Mouse (Mus musculus) natural killer cell, adult 2 months (primary cell): Measurements from ENCODE around the gene Wdr24.

Experiments
- DNase-seq, 2 experiments: peaks; one replicate each; pipeline ENCODE4 v3.0.0; 2022; ENCODE audit warnings: low spot score in 2 of 2

The Wdr24 gene

DNA sequence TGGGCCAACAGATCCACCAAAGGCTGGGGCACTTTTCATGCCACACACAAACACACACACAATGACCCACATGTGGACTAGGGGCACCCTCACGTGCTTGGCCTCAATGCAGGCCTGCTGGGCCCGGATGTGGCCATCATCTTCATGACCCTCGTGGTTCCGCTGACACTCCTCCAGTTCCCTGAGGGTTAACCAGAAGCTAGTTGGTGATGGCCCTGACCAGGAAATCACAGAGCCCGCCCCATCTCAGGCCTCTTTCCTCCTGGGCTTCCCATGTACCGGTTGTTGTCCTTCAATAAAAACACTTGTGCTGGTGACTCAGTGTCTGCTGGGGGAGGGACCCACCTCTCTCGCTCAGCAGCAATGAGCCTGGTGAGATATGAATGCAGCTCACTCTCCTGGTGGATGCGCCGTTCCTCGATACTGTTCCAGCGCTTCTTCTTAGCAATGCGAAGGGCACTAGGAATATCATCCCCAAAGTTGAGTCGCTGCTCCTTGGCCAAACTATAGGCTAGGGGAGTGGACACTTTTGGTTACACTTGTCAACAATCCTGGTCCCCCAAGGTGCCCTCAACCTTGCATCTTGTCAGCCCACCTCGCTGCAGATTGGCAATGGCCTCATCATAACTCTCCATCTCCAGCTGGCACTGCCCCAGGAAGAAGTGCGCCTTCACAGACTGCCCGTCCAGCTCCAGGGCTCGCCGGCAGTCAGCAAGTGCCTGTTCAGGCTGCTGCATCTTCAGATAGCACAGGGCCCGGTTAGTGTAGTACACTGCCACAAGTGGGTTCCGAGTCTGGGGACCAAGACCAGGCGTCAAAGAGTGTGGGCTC is 8.2 kb downstream of the Wdr24 start:
- no peak for DNase-seq

DNA sequence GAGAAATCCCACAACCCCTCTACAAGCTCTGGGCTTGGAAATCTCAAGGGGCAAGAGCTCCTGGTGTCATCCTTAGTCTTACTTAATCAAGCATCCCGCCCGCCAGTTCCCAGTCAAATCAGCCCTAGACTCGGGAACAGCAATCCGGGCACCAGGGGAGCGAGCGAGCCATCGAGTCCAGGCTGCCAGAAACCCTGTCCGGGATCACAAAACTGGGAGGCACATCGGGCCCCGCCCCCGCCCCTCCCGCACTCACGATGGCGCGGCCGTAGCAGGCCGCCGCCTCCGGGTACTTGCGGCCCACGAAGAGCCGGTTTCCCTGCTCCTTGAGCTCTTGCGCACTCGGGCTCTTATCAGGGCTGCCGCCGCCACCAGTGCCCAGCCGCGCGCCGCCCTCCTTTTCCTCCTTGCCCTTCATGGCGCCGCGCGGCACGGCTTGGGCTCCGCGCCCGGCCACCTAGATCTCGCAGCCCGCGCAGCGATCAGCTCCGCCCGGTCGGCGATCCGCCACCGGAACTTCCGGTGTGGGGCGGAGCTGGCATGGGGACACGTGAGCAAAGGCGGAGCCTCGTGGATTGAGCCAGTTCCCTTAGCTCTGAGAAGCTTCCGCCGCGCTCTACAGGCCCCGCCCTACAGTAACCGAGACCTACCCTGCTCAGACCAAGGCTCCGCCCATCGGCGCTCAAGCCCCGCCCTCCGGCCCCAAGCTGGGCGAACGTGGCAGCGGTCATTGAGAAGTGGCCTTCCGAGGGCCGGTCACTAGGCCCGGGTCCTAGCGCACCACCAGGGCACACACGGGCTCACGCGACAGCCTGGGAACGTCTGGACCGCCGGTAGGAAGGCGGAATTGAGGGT is 9.2 kb downstream of the Wdr24 start:
- DNase-seq: peak; percentile 98 to 99

DNA sequence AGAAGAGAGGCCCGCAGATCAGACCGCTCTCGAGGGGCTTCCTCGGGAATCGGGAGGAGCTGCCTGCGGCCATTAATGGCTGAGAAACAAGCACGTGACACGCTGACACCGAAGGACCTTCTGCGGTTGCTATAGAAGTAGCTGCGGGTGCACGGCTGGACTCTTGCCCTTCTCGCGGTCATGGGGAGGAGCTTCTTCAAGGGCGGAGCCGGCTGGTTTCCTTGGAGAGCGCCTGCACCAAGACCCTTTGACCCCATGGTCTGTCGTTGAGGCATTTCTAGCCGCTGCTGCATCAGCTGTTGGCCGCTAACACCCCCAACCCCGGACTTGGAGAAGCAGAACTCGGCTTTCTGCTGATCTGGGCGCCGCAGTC is 9.8 kb downstream of the Wdr24 start, which contains the start of gene Stub1:
Gene Stub1, minus strand, starts transcription at position 114 of the 373 bp plus-strand sequence.
- DNase-seq: no peak

DNA sequence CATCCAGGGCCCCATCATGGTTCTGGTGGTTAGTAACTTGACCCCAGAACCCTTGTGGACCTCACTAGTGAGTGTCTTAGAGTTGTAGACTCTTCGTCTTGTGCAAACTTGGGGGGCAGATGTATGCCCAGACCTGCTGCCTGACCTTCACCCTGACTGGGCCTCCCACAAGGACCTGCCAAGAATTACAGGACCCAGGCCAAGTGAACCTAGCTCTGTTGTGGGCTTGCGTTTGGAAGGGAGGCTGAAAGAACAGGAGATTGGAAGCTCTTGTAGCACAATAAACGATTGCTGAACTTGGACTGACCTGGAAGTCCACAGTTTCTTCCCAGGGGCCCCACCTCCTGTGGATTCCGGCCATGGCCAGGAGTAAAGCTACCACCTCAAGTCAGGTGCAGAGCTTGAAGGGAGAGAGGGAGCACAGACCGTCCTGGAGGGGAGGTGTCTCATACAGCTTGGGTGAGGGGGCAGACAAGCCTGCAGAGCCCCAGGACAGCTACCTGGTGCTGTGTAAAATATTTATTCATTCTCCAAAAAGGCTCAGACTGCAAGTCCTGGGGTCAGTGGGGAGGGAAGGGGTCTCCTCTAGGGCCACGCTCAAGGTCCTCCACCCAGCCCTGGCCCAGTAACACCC is 10.7 kb downstream of the Wdr24 start:
- no peak for DNase-seq

- DNase-seq: no peak
Measured at GRCm38 (mm10) chr17:25834595-25835222, 11.3 kb downstream of the Wdr24 start.

DNA sequence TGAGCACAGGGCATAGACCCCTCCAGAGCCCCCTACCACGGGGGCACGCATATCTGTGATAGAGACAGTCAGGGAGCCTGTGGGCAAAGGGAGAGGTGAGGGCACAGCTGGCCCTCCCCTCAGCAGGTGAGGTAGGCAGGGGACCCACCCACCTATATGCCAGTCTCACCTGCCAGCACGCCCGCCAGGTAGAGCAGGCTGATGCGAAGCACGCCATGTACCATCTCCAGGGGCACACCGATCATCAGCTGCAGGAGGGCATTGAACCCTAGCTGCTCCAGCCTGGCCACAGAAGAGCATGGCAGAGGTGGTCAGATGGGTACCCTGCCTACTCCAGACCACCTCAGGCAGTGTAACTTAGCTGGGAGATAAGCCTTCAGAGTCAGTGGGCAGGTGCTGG is 11.9 kb downstream of the Wdr24 start:
- DNase-seq: no peak

DNA sequence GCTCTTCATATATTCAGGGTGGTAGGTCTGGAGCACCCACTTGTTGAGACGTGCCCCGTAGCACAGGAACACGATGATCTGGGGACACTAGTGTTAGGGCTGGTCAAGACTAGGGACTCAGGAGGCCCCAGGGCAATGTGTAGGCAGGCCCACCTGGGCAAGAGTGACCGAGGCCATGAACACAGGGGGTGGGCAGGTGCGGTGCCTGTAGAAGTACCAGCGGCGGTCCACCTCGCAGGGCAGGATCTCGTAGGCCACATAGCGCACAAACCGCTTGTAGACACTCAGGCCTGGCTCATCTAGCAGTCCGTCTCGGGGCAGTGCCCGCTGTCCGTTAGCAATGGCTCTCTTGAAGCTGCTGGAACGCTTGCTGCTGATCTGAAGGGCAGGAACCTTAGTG is 12.4 kb downstream of the Wdr24 start:
- no peak for DNase-seq

GRCm38 (mm10) chr17:25836397-25837075 is 13.1 kb downstream of the Wdr24 start:
- DNase-seq: no peak

- peak; percentile 42 to 45 for DNase-seq
Measured at GRCm38 (mm10) chr17:25837076-25837410, 13.6 kb downstream of the Wdr24 start, which contains the start of gene Rhbdl1. Rhbdl1 (minus strand) TSS chr17:25837295.

GRCm38 (mm10) chr17:25837533-25837932 is 14.1 kb downstream of the Wdr24 start:
- DNase-seq: peak; percentile 38 to 60

DNA sequence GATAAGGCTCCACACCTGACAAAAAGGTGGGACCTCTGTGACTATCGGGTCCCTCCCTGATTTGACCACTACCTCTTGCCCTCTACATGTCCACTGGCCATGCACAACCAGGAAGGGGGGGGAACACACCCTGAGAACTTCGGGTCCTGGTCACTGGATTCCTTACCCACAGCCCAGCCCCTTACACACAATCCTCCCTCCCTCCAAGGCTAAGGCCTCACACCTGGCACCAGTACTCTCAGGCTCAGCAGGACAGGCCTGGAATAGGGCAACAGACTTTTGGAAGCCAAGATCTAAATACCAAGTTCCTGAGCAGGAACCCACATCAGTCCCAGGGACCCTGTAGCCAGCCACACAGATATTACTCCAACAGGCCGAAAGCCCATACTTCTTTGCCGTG is 15.5 kb downstream of the Wdr24 start:
- DNase-seq: no peak

DNA sequence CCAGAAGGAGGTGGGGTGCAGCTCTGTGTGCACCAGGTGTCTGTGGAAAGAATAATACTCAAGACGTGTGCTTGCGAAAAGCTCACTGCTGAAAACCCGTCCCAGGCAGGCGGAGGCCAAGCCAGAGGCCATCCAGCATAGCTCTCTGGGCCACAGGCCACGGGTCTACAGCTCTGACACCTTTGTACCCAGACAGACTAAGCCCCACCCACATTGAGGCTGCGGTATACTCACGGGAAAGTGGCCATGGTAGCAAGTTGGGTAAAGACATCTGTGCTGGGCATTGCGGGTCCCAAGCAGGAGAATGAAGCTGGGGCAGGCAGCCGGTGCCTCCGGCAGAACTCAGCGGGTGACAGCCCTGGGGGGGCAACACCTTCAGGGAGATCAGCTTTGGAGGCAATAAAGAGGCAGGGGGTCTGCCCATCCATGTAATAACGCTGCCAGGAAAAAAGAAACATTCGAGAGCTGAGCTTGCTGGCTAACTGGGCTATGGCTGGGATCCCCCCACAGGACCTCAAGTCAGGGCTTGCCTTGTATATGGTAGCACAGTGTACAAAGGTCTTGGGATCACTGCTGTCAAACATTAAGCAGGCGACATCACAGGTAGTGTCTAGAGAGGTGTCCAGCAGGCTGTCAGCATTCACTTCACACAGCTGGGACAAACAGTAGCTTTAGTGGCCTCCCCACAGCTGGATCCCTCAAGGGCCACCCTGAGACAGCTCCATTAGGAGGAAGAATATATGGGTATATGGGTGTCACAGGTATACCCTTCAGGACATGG is 16.2 kb downstream of the Wdr24 start:
- DNase-seq: no peak

DNA sequence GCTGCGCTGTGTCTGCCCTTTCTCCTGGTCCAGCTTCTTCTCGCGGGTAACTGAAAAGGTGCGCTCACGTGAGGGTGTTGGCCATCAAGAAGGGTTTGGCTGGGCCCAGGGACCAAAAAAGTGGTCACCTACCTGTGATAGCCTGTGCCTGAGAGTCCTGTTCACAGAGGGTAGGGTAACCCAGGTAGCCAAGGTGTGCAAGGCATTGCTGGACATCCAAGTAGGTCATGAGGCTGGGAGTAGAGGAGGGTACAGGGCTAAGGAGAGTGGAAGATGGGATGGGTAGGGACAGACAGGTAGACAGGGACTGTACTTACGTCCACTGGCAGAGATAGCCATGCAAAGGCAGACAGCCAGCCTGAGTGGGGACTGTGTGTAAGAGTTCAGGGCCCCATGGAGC is 17.1 kb downstream of the Wdr24 start:
- DNase-seq: no peak

GRCm38 (mm10) chr17:25841117-25841880 is 17.9 kb downstream of the Wdr24 start, which contains the start of gene Gm20683:
Gm20683 (minus strand) TSS chr17:25841763.
- no peak for DNase-seq

DNA sequence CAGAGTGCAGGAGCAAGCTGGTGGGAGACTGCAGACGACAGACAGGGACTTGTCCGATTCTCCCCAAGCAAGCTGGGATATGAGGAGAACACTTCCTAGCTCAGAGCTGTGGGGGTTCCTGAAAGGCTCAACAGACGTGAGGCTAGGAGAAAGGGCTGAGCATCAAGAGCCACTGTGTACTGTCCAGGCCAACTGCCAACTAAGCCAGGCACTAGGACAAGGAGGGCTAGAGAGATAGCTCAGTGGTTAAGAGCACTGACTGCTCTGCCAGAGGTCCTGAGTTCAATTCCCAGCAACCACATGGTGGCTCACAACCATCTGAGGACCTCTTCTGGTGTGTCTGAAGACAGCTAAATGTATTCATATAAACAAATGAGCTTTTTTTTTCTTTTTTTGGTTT is 19.1 kb downstream of the Wdr24 start:
- no peak for DNase-seq

DNA sequence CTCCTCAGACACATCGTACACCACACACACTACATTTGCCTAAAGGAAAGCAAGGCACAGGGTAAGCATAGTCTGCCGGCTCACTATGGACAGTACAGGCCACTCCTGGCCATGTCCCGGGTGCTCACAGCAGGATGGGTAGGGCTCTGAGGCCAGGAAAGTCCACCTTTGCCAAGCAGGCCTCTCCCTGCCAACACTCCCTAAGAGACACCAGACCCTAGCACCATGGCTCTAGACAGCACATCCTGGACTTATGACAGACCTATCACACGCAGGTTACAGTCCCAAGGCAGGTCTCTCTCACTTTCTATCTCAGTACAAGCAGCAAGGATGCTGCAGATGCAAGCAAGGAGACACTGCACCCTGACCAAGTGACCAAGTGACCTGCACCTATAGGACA is 19.7 kb downstream of the Wdr24 start:
- no peak for DNase-seq

DNA sequence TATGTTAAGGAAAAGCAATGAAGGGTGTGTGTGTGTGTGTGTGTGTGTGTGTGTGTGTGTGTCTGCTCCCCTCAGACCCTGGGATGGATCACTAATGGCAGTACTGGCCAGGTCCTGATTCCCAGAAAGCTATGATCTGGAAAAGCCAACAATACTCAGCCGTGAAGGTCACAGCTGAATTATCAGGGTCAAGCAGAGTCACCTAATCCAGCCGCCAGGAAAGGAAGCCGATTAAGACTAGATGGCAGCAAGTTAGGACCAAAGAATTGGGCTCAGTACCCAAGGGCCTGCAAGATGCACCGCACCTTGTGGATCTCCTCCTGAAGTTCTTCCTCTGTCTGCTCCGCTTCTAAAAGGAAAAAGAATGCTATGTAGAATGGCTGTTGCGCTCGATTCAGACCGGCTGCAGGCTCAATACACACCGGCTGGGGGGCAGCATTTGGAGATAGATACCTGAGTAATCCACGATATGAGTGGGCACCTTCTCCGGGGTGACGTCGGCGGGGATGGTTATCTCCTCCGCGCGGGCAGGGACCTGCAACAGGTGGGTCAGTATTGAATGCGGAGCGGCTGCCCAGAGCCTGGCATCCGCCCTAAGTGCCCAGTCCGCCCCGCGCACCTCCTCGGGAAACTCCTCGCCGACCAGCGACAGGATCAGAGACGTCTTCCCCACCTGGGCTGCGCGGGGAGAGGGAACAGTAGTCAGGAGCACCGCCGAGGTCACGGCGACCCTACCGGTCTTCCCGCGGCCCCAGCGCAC is 20.4 kb downstream of the Wdr24 start:
- no peak for DNase-seq

DNA sequence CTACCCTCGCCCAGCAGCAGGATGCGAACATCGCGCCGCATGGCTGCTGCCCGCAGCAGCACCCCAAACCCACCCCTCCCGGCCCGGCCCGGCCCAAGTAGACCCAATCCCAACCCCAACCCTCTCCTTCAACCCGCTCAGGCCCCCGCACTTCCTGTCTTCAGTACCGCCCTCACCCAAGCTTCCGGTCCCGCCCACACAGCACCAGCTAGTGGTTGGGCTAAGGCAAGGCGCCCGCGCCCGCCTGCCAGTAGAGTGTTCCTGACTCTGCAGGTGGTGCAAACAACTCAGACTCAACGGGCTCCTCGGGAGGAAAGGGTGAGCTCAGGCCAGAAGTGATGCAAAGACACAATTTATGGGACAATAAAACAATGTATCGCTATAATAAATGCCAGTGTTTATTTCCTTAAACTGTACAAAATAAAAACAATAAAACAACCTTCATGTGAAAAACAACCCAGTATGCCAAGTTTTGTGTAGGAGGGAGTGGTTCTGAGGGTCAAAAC is 21.0 kb downstream of the Wdr24 start, which contains the start of gene Rhot2:
Gene Rhot2, minus strand, starts transcription at position 456 of the 506 bp plus-strand sequence.
- DNase-seq: peak; percentile 90 to 92

GRCm38 (mm10) chr17:25860229-25860628 is 36.8 kb downstream of the Wdr24 start:
- DNase-seq: no peak
